Mouse (Mus musculus) MEL (cell line): Measurements from ENCODE around the gene Olfr487.

Source experiments
- CHD2 ChIP-seq: IDR thresholded peaks from 2 replicates; pipeline ENCODE4 v1.6.1; 2011; ENCODE audit warnings: low read length, improper control_type of control experiment
- CTCF ChIP-seq, 3 experiments: IDR thresholded peaks in 2 of 3; conservative IDR thresholded peaks in 1 of 3; 2 replicates each; pipeline ENCODE4 v1.5.1; 2011 to 2012; ENCODE audit warnings: low read length in 3 of 3, low read depth in 2 of 3, mild to moderate bottlenecking in 2 of 3, improper control_type of control experiment in 1 of 3, inconsistent platforms in 1 of 3, mixed read lengths in 1 of 3, moderate library complexity in 1 of 3; ENCODE audit not compliant: control insufficient read depth in 1 of 3, insufficient read depth in 1 of 3, poor library complexity in 1 of 3, severe bottlenecking in 1 of 3
- ELF1 ChIP-seq: IDR thresholded peaks from 2 replicates; pipeline ENCODE4 v1.6.1; 2014; ENCODE audit warnings: low read depth, mild to moderate bottlenecking, inconsistent platforms, low read length, improper control_type of control experiment, moderate library complexity
- EP300 ChIP-seq, 2 experiments: IDR thresholded peaks; 2 replicates each; pipeline ENCODE4 v1.6.1; 2011; ENCODE audit warnings: improper control_type of control experiment in 2 of 2, low read length in 2 of 2, low read depth in 1 of 2, mild to moderate bottlenecking in 1 of 2
- MAFK ChIP-seq: IDR thresholded peaks from 2 replicates; pipeline ENCODE4 v1.6.1; 2011; ENCODE audit warnings: low read depth, mild to moderate bottlenecking, low read length, improper control_type of control experiment, borderline replicate concordance
- MAX ChIP-seq: IDR thresholded peaks from 2 replicates; pipeline ENCODE4 v1.6.1; 2011; ENCODE audit warnings: low read length, improper control_type of control experiment
- NRF1 ChIP-seq: IDR thresholded peaks from 2 replicates; pipeline ENCODE4 v1.6.1; 2014; ENCODE audit warnings: low read depth, mild to moderate bottlenecking, inconsistent platforms, low read length, improper control_type of control experiment, moderate library complexity; ENCODE audit not compliant: poor library complexity, insufficient read depth, severe bottlenecking
- POLR2A ChIP-seq, 2 experiments: IDR thresholded peaks; 2 replicates each; pipeline ENCODE4 v1.6.1; 2011 to 2012; ENCODE audit warnings: low read length in 2 of 2, mild to moderate bottlenecking in 2 of 2, control low read depth in 1 of 2, improper control_type of control experiment in 1 of 2, low read depth in 1 of 2, moderate library complexity in 1 of 2; ENCODE audit not compliant: control insufficient read depth in 1 of 2, insufficient read depth in 1 of 2, poor library complexity in 1 of 2
- POLR2AphosphoS2 ChIP-seq: IDR thresholded peaks from 2 replicates; pipeline ENCODE4 v1.6.1; 2011; ENCODE audit warnings: low read length, improper control_type of control experiment
- POLR2AphosphoS5 ChIP-seq: IDR thresholded peaks from 2 replicates; pipeline ENCODE4 v1.6.1; 2012; ENCODE audit warnings: low read depth, borderline replicate concordance, mild to moderate bottlenecking, inconsistent platforms, low read length, moderate library complexity, mixed read lengths
- RAD21 ChIP-seq: IDR thresholded peaks from 2 replicates; pipeline ENCODE4 v1.6.1; 2011; ENCODE audit warnings: mild to moderate bottlenecking, low read depth, low read length, improper control_type of control experiment
- UBTF ChIP-seq: IDR thresholded peaks from 2 replicates; pipeline ENCODE4 v1.6.1; 2012; ENCODE audit warnings: low read depth, mild to moderate bottlenecking, inconsistent platforms, low read length, improper control_type of control experiment, moderate library complexity, borderline replicate concordance; ENCODE audit not compliant: insufficient read depth
- USF2 ChIP-seq, 2 experiments: IDR thresholded peaks; 2 replicates each; pipeline ENCODE4 v1.6.1; 2011 to 2012; ENCODE audit warnings: improper control_type of control experiment in 2 of 2, low read length in 2 of 2, borderline replicate concordance in 1 of 2, inconsistent platforms in 1 of 2, low read depth in 1 of 2, mild to moderate bottlenecking in 1 of 2; ENCODE audit not compliant: insufficient read depth in 1 of 2
- ZC3H11A ChIP-seq: IDR thresholded peaks from 2 replicates; pipeline ENCODE4 v1.6.1; 2012; ENCODE audit warnings: low read depth, mild to moderate bottlenecking, inconsistent platforms, low read length, improper control_type of control experiment

DNA sequence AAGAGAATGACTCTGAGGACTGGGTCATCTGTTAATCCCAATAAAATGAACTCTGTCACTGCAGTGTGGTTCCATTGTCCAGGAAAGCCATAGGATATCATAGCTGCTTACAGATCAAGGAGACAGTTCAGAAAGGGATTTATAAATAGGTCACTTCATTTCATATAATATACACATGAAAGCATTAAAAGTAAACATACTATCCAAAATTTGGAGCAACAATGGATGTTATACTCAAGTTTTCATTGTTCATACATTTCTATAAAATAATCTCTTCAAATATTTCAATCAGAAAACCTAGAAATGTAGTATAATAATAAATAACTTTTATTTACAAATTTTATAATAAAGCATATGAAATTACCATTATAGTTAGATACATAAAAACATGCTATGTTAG is 54.7 kb downstream of the Olfr487 start, which contains the start of gene Olfr485:
- no peak for TF ChIP-seq ZC3H11A
- no peak for TF ChIP-seq EP300 (IDR thresholded peaks at IDR 0.05; ENCODE audit: low read depth in 1 of 2, low read length in 2 of 2)
- no peak for TF ChIP-seq CTCF (IDR thresholded peaks at IDR 0.05 in 2 of 3, conservative IDR thresholded peaks at IDR 0.05 in 1 of 3; ENCODE audit: control insufficient read depth in 1 of 3, insufficient read depth in 1 of 3, low read depth in 2 of 3, low read length in 3 of 3, poor library complexity in 1 of 3, severe bottlenecking in 1 of 3)
- TF ChIP-seq MAFK, result no peak
- TF ChIP-seq POLR2AphosphoS5, result no peak
- TF ChIP-seq NRF1, result no peak
- no peak for TF ChIP-seq MAX
- no peak for TF ChIP-seq POLR2A (IDR thresholded peaks at IDR 0.05; ENCODE audit: control insufficient read depth in 1 of 2, insufficient read depth in 1 of 2, low read depth in 1 of 2, low read length in 2 of 2, poor library complexity in 1 of 2)
- TF ChIP-seq UBTF, result no peak
- no peak for TF ChIP-seq CHD2
- TF ChIP-seq POLR2AphosphoS2, result no peak
- no peak for TF ChIP-seq RAD21
- TF ChIP-seq ELF1, result no peak
- no peak for TF ChIP-seq USF2 (IDR thresholded peaks at IDR 0.05; ENCODE audit: borderline replicate concordance in 1 of 2, insufficient read depth in 1 of 2, low read depth in 1 of 2, low read length in 2 of 2)
